Mouse (Mus musculus) heart, adult 2 months (tissue): ENCODE measurements around the gene Anapc4.

Experiments used
- CTCF ChIP-seq: fragments of 200-600 bp; IDR thresholded peaks from 2 replicates; pipeline ENCODE4 v1.8.1; 2022; ENCODE audit warnings: antibody characterized with exemption, mild to moderate bottlenecking, moderate library complexity
- EP300 ChIP-seq: fragments of 200-500 bp; IDR thresholded peaks from 2 replicates; pipeline ENCODE4 v1.6.1; 2011; ENCODE audit warnings: low read depth, low read length, control low read depth; ENCODE audit not compliant: insufficient read depth
- POLR2A ChIP-seq: fragments of 200-500 bp; IDR thresholded peaks from 2 replicates; pipeline ENCODE4 v1.6.1; 2011; ENCODE audit warnings: mild to moderate bottlenecking, low read depth, low read length, control low read depth; ENCODE audit not compliant: insufficient read depth

- no peak for TF ChIP-seq POLR2A
- no peak for TF ChIP-seq CTCF
- no peak for TF ChIP-seq EP300
Measured at GRCm38 (mm10) chr5:52893938-52894337, 60.1 kb downstream of the Anapc4 start.
